ENCODE assay signal across 8 mouse cellular contexts in the genomic region with DNA sequence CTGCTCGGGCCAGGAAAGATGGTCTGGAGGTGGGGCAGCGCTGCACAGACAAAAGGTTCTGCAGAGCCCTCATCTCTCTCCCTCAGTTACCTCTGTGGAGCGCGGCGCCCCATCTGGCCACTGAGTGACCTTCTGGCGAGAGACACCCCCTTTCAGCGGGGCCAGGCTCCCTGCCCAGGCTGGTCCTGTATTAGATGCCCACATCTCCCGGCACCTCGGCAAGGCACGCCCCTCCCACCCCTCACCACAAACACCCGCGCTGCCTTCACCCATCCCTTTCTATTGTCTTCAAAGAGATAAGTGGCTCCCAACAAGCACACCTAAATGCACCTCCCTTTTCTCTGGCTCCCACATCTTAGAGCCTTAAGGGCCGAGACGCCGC.
DNase-seq lines count a peak whose midpoint lies in the region; ATAC-seq and TF ChIP-seq lines count a peak whose summit lies in the region.
"Had no signal": no experiment of that assay in that cellular context is flagged by ENCODE, and none has a peak within 500 bp of the region (broad histone marks: within the 10 kb centered on the region; RNA-seq: fewer than 3 reads in every experiment).

No protein-coding gene starts in this region.

- H3K4me3 ChIP-seq in lung, embryonic 14.5 days (ENCODE audit: low read depth, low read length): peak overlapping the region; percentile 46
- H3K4me3 ChIP-seq in hindbrain, embryonic 14.5 days (replicated peaks; ENCODE audit: low read length): peak overlapping the region; percentile 64
- H3K4me3 ChIP-seq in midbrain, embryonic 16.5 days (ENCODE audit: low read depth, low read length): peak overlapping the region; percentile 76

- no peaks in the 10 kb centered on the region for H3K36me3 ChIP-seq in lung, embryonic 14.5 days (ENCODE audit: insufficient read depth)
- 0 out of 2 replicates have a peak, but pooled peaks cover 2% of the 10 kb centered on the region for H3K36me3 ChIP-seq in hindbrain, embryonic 14.5 days (replicated peaks; ENCODE audit: control insufficient read depth, insufficient read depth)
- H3K36me3 ChIP-seq in midbrain, embryonic 16.5 days (ENCODE audit: control insufficient read depth, insufficient read depth, low read length): no peaks in the 10 kb centered on the region

- no peak for DNase-seq in lung, embryonic 14.5 days
- no peak for DNase-seq in lung, postnatal 25 days (ENCODE audit: low spot score)
- DNase-seq in cerebellum, postnatal 4 days (ENCODE audit: low spot score in 2 of 2): peak; percentile 39 to 72
- peak; percentile 48 for DNase-seq in hindbrain, embryonic 14.5 days (ENCODE audit: low spot score)
- no peak for DNase-seq in urinary bladder, adult 18-20 months (ENCODE audit: low spot score in 2 of 2)
- DNase-seq in ovary, postnatal 14 days (ENCODE audit: low spot score): no peak

- WGBS in lung, embryonic 14.5 days: 4% methylated on average over 15 of the region's 15 CpGs
- WGBS in hindbrain, embryonic 14.5 days: 1% methylated on average over 15 of the region's 15 CpGs
- 0% methylated on average over 15 of the region's 15 CpGs for WGBS in midbrain, embryonic 16.5 days

- H3K9me3 ChIP-seq in lung, embryonic 14.5 days (ENCODE audit: low read depth, low read length): no peaks in the 10 kb centered on the region
- no peaks in the 10 kb centered on the region for H3K9me3 ChIP-seq in hindbrain, embryonic 14.5 days (ENCODE audit: control insufficient read depth, low read length)
- H3K9me3 ChIP-seq in midbrain, embryonic 16.5 days (replicated peaks; ENCODE audit: control insufficient read depth, low read length, poor library complexity, severe bottlenecking): no peaks in the 10 kb centered on the region

- ATAC-seq in lung, embryonic 14.5 days (ENCODE audit: insufficient read depth): no peak
- peak; percentile 50 for ATAC-seq in hindbrain, embryonic 14.5 days (ENCODE audit: low FRiP score)
- peak; percentile 69 for ATAC-seq in midbrain, embryonic 16.5 days

- peaks cover 23% of the 10 kb centered on the region for H3K27me3 ChIP-seq in lung, embryonic 14.5 days (ENCODE audit: insufficient read depth, low read length)
- no peaks in the 10 kb centered on the region for H3K27me3 ChIP-seq in hindbrain, embryonic 14.5 days (ENCODE audit: control insufficient read depth, insufficient read depth, low read length)
- no peaks in the 10 kb centered on the region for H3K27me3 ChIP-seq in midbrain, embryonic 16.5 days (ENCODE audit: control insufficient read depth, insufficient read depth, low read depth, low read length)

- no peak overlapping the region for H3K9ac ChIP-seq in lung, embryonic 14.5 days
- H3K9ac ChIP-seq in hindbrain, embryonic 14.5 days: peak overlapping the region; percentile 80
- H3K9ac ChIP-seq in midbrain, embryonic 16.5 days (ENCODE audit: low read depth, low read length): peak overlapping the region; percentile 95
- H3K9ac ChIP-seq: liver, embryonic 14.5 days had no signal

- TF ChIP-seq CTCF in lung, embryonic 14.5 days (IDR thresholded peaks at IDR 0.05; ENCODE audit: low read depth): no peak

- no peak overlapping the region for H3K27ac ChIP-seq in lung, embryonic 14.5 days (ENCODE audit: low read depth)
- peak overlapping the region; percentile 79 for H3K27ac ChIP-seq in hindbrain, embryonic 14.5 days
- H3K27ac ChIP-seq in midbrain, embryonic 16.5 days (ENCODE audit: low read length): peak overlapping the region; percentile 93
- H3K27ac ChIP-seq: liver, embryonic 14.5 days had no signal

- no peaks in the 10 kb centered on the region for H3K4me1 ChIP-seq in lung, embryonic 14.5 days (ENCODE audit: insufficient read depth)
- peaks cover 21% of the 10 kb centered on the region; the same call in 1 of the 2 replicates for H3K4me1 ChIP-seq in hindbrain, embryonic 14.5 days (replicated peaks; ENCODE audit: control insufficient read depth, insufficient read depth, low read length)
- H3K4me1 ChIP-seq in midbrain, embryonic 16.5 days (ENCODE audit: control insufficient read depth, insufficient read depth, low read length): peaks cover 12% of the 10 kb centered on the region; the same call in 1 of the 2 replicates

- peak overlapping the region; percentile 80 for H3K4me2 ChIP-seq in lung, embryonic 14.5 days
- H3K4me2 ChIP-seq in hindbrain, embryonic 14.5 days (replicated peaks): peak overlapping the region; percentile 56
- peak overlapping the region; percentile 55 for H3K4me2 ChIP-seq in midbrain, embryonic 16.5 days (ENCODE audit: low read length)

Comparison
In these comparisons a context has a peak if more than half of its experiments do, and no peak if none do; other contexts are left out.
1. DNase-seq: peak in cerebellum, postnatal 4 days (2 of 2) and hindbrain, embryonic 14.5 days (single experiment); none in lung, embryonic 14.5 days (single experiment), lung, postnatal 25 days (single experiment), urinary bladder, adult 18-20 months (0 of 2) and ovary, postnatal 14 days (single experiment).
2. Peak in every context shown above with its lines, with median percentiles within 50 percentile points of each other: H3K4me2 ChIP-seq and H3K4me3 ChIP-seq.